Mouse (Mus musculus) Patski (cell line): ENCODE measurements around the gene Cryz. TPM values are rescaled to one million over a fixed set of nuclear protein-coding genes. Genes with fewer than 3 reads are reported as not detected.

Experiments
- ATAC-seq: fragments of 100-300 bp; one replicate; pipeline ENCODE4 v1.8.0; 2021
- CTCF ChIA-PET: fragments of 350-600 bp; sonication (Branson Sonifier 250); formaldehyde crosslinking; loops from one replicate; lab custom pipeline; 2022; ENCODE audit warnings: inconsistent platforms; lab: Charles Lee
- POLR2A ChIA-PET: fragments of 350-600 bp; sonication (Branson Sonifier 250); formaldehyde crosslinking; loops from one replicate; lab custom pipeline; 2022; ENCODE audit warnings: antibody characterized with exemption, inconsistent platforms; lab: Charles Lee
- DNase-seq: peaks from one replicate; pipeline ENCODE4 v3.0.0-alpha.2; 2011; ENCODE audit warnings: low read depth, low spot score
- H3K27me3 ChIP-seq: fragments of 371-371 bp; one replicate; pipeline ENCODE4 v1.5.1; 2021
- CTCF ChIP-seq: fragments of 100-300 bp; IDR thresholded peaks from one replicate; pipeline ENCODE4 v1.5.1; 2021
- in situ Hi-C: fragments of 300-500 bp; cut with MboI; formaldehyde crosslinking; loops from 3 replicates; pipeline ENCODE4 v1.11.1; 2018; ENCODE audit warnings: low pct_unique_long_range_greater_than_20kb, mixed read lengths
- polyA plus RNA-seq: library from polyadenylated mRNA; unstranded; gene quantifications from one replicate; pipeline ENCODE4 v1.2.3, GENCODE M21; 2021

Cryz gene
- polyA plus RNA-seq, 1 experiment from 2014 or later: 116 TPM

GRCm38 (mm10) chr3:154647443-154647780 lies 50.9 kb downstream of the Cryz start:
- H3K27me3 ChIP-seq: peaks cover 3% of the 10 kb centered on the region
- no peak for DNase-seq
- POLR2A ChIA-PET: no interaction called here
- no peak for TF ChIP-seq CTCF
- in situ Hi-C loops: loop anchor here (25.0 kb wide), 1 partner anchor 715 kb away; no protein-coding TSS in a partner anchor
- CTCF ChIA-PET: interaction anchor here (0.9 to 1.7 kb wide), 8 partner anchors 9 to 173 kb away, joined by 3 to 9 read pairs (median 4); partner anchors contain the start of genes Cryz and Tyw3
- ATAC-seq: peak; percentile 33

GRCm38 (mm10) chr3:154649411-154650285 lies 53.1 kb downstream of the Cryz start:
- TF ChIP-seq CTCF: no peak
- in situ Hi-C loops: loop anchor here (10.0 to 25.0 kb wide), 2 partner anchors 245 to 713 kb away; no protein-coding TSS in a partner anchor
- H3K27me3 ChIP-seq: peaks cover 3% of the 10 kb centered on the region
- DNase-seq (no peak), ATAC-seq (no peak)
- ChIA-PET POLR2A (no interaction called here), CTCF (interaction anchor here (0.7 kb wide), 1 partner anchor 1956 kb away, joined by 3 read pairs; no protein-coding TSS in a partner anchor)

GRCm38 (mm10) chr3:154651192-154651821 lies 54.8 kb downstream of the Cryz start:
- TF ChIP-seq CTCF: no peak
- ChIA-PET POLR2A (no interaction called here), CTCF (interaction anchor here (1.1 to 1.2 kb wide), 2 partner anchors 9 to 159 kb away, joined by 3 read pairs; no protein-coding TSS in a partner anchor)
- H3K27me3 ChIP-seq: peaks cover 3% of the 10 kb centered on the region
- DNase-seq (no peak), ATAC-seq (no peak)
- in situ Hi-C loops: loop anchor here (10.0 kb wide), 1 partner anchor 243 kb away; no protein-coding TSS in a partner anchor

- POLR2A ChIA-PET: no interaction called here
- CTCF ChIA-PET: interaction anchor here (0.8 to 1.7 kb wide), 9 partner anchors 8 to 461 kb away, joined by 3 to 4 read pairs (median 3); no protein-coding TSS in a partner anchor
- H3K27me3 ChIP-seq: no peaks in the 10 kb centered on the region
- in situ Hi-C loops: loop anchor here (10.0 kb wide), 1 partner anchor 242 kb away; no protein-coding TSS in a partner anchor
- ATAC-seq (peak; percentile 46), DNase-seq (no peak)
- peak; percentile 95 for TF ChIP-seq CTCF
These were observed 56.3 kb downstream of the Cryz start for GRCm38 (mm10) chr3:154652581-154653420.

- no peaks in the 10 kb centered on the region for H3K27me3 ChIP-seq
- ATAC-seq: no peak
- in situ Hi-C loops: loop anchor here (10.0 kb wide), 1 partner anchor 241 kb away; no protein-coding TSS in a partner anchor
- no peak for TF ChIP-seq CTCF
- CTCF ChIA-PET: interaction anchor here (0.8 to 1.7 kb wide), 7 partner anchors 8 to 460 kb away, joined by 3 to 4 read pairs (median 3); no protein-coding TSS in a partner anchor
- DNase-seq: no peak
- POLR2A ChIA-PET: interaction anchor here (0.7 kb wide), 1 partner anchor 51 kb away, joined by 6 read pairs; no protein-coding TSS in a partner anchor
These were observed 56.9 kb downstream of the Cryz start for GRCm38 (mm10) chr3:154653454-154653853.

GRCm38 (mm10) chr3:154654284-154654683 lies 57.8 kb downstream of the Cryz start:
- in situ Hi-C loops: loop anchor here (10.0 kb wide), 1 partner anchor 241 kb away; no protein-coding TSS in a partner anchor
- H3K27me3 ChIP-seq: no peaks in the 10 kb centered on the region
- CTCF ChIA-PET: interaction anchor here (1.3 kb wide), 1 partner anchor 186 kb away, joined by 3 read pairs; no protein-coding TSS in a partner anchor
- no peak for TF ChIP-seq CTCF
- no peak for ATAC-seq
- DNase-seq: no peak
- POLR2A ChIA-PET: interaction anchor here (0.7 to 0.9 kb wide), 2 partner anchors 50 to 219 kb away, joined by 6 to 8 read pairs; no protein-coding TSS in a partner anchor

- no peak for TF ChIP-seq CTCF
- no peaks in the 10 kb centered on the region for H3K27me3 ChIP-seq
- ATAC-seq (no peak), DNase-seq (no peak)
- ChIA-PET POLR2A (interaction anchor here (0.9 kb wide), 1 partner anchor 218 kb away, joined by 8 read pairs; no protein-coding TSS in a partner anchor), CTCF (interaction anchor here (1.3 kb wide), 1 partner anchor 185 kb away, joined by 3 read pairs; no protein-coding TSS in a partner anchor)
- in situ Hi-C loops: loop anchor here (10.0 kb wide), 1 partner anchor 240 kb away; no protein-coding TSS in a partner anchor
These were observed 58.4 kb downstream of the Cryz start for GRCm38 (mm10) chr3:154654901-154655300.

GRCm38 (mm10) chr3:154655711-154656110 lies 59.2 kb downstream of the Cryz start:
- no peak for TF ChIP-seq CTCF
- ChIA-PET CTCF (no interaction called here), POLR2A (no interaction called here)
- DNase-seq: peak; percentile 81
- ATAC-seq: peak; percentile 65
- in situ Hi-C loops: loop anchor here (10.0 kb wide), 1 partner anchor 239 kb away; no protein-coding TSS in a partner anchor
- H3K27me3 ChIP-seq: no peaks in the 10 kb centered on the region

GRCm38 (mm10) chr3:154663545-154663944 lies 67.0 kb downstream of the Cryz start, which contains the start of gene Erich3:
Erich3 (plus strand) TSS chr3:154663859.
- TF ChIP-seq CTCF: no peak
- in situ Hi-C loops: no loop called here
- no peaks in the 10 kb centered on the region for H3K27me3 ChIP-seq
- CTCF ChIA-PET: no interaction called here
- DNase-seq (no peak), ATAC-seq (no peak)
- POLR2A ChIA-PET: interaction anchor here (0.7 kb wide), 1 partner anchor 69 kb away, joined by 4 read pairs; no protein-coding TSS in a partner anchor
